Mouse (Mus musculus) central nervous system, embryonic 14 days (tissue): ENCODE measurements around the gene Zfp791. TPM values are rescaled to one million over a fixed set of nuclear protein-coding genes. Genes with fewer than 3 reads are reported as not detected.

Source experiments
- polyA plus RNA-seq: library from polyadenylated mRNA; depleted of rRNA; stranded (reverse); fragments of >200 nt; gene quantifications from 2 replicates; pipeline ENCODE4 v1.2.3, GENCODE M21; 2012; rRNA removed

Zfp791 gene
- polyA plus RNA-seq, result 2.5 and 3.0 TPM in 2 replicates

GRCm38 (mm10) chr8:85122995-85123394 is at the start of gene Zfp791:
TSS of gene Zfp791 (minus strand) at chr8:85123095.

GRCm38 (mm10) chr8:85151624-85152023 is 28.7 kb upstream of the Zfp791 start, which contains the start of gene Cks1brt:
TSS of gene Cks1brt (plus strand) at chr8:85151924.

GRCm38 (mm10) chr8:85083108-85083813 is 39.6 kb downstream of the Zfp791 start, which contains the start of gene Man2b1:
TSS of gene Man2b1 (plus strand) at chr8:85083270.

GRCm38 (mm10) chr8:85081216-85081555 is 41.7 kb downstream of the Zfp791 start, which contains the start of gene Wdr83:
TSS of gene Wdr83 (minus strand) at chr8:85081306.

GRCm38 (mm10) chr8:85080532-85081215 is 42.2 kb downstream of the Zfp791 start, which contains the start of gene Wdr83os:
TSS of gene Wdr83os (plus strand) at chr8:85080740.

GRCm38 (mm10) chr8:85071514-85072281 is 51.2 kb downstream of the Zfp791 start, which contains the start of gene Dhps:
TSS of gene Dhps (plus strand) at chr8:85071757.

DNA sequence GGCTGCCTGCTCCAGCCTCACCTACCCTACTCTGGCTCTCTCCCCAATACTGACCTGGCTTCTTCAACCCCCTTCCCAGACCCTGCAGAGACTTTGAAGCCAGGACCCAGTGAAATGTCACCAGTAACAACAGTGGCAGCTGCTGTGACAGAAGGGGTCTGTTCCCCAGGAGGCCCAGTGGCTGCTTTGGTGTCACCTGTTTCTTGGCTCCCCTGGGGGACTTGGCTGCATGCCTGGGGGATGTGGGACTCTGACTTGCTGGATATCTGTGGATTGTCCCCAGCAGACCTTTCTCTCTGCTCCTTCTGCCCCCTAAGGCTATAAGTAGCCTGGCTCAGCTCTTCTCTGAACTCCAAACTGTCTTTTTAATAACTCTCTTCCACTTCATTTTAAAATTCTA is 54.9 kb downstream of the Zfp791 start, which contains the start of gene Gm5741:
Gm5741 (minus strand) TSS at position 1 of the 400 bp plus-strand sequence.

DNA sequence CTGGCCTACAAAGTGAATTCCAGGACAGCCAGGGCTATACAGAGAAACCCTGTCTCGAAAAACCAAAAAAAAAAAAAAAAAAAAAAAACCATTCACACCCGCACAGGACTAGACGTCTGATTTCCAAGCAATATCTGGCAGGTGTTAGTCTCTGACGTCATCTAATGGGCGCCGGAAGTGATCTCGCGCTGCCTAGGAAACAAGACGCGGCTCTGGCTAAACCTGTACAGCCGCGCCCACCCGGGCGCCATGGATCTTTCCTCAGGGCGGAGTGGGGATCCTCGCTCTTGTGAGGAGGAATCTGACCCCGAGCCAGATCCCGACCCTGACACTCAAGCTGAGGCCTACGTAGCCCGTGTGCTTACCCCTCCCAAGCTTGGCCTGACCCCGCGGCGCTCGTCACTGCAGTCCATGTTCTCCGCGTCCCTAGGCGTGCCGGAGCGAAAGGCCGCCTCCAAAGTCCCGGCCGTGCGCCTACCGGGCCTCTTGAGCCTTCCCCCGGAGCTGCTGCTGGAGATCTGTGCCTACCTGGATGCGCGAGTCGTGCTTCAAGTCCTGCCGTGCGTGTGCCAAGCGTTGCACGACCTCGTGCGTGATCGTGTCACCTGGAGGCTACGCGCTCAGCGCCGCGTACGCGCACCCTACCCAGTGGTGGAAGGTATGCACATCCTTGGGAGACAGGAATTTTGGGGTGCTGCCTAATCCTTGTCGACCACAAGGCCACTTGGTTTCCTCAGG is 62.8 kb downstream of the Zfp791 start, which contains the start of gene Fbxw9:
Fbxw9 (plus strand) TSS at position 177 of the 738 bp plus-strand sequence.

Other genes starting within 250 kb of the Zfp791 start
- 57.8 and 58.3 TPM in 2 replicates for gene Gcdh, start 229.2 kb downstream of the Zfp791 start, polyA plus RNA-seq
- gene Klf1, start 221.2 kb downstream of the Zfp791 start, polyA plus RNA-seq, result 0.66 and 0.96 TPM in 2 replicates
- 6.6 and 7.6 TPM in 2 replicates for gene Dnase2a, start 214.5 kb downstream of the Zfp791 start, polyA plus RNA-seq
- gene Mast1, start 185.7 kb downstream of the Zfp791 start, polyA plus RNA-seq, result 104 and 112 TPM in 2 replicates
- gene Rtbdn, start 176.1 kb downstream of the Zfp791 start, polyA plus RNA-seq, result 6.7 TPM in 2 replicates
- gene Gm49661, start 153.7 kb downstream of the Zfp791 start, polyA plus RNA-seq, result 0.32 TPM in 1 of 2 replicates, not detected in the other
- 811 and 935 TPM in 2 replicates for gene Prdx2, start 153.5 kb downstream of the Zfp791 start, polyA plus RNA-seq
- 58.0 and 61.0 TPM in 2 replicates for gene Rnaseh2a, start 153.3 kb downstream of the Zfp791 start, polyA plus RNA-seq
- gene Junb, start 144.4 kb downstream of the Zfp791 start, polyA plus RNA-seq, result 7.7 and 9.6 TPM in 2 replicates
- 27.3 and 30.0 TPM in 2 replicates for gene Hook2, start 132.5 kb downstream of the Zfp791 start, polyA plus RNA-seq
- gene Best2, start 108.6 kb downstream of the Zfp791 start, polyA plus RNA-seq, result 0.06 TPM in 2 replicates
- gene Asna1, start 97.8 kb downstream of the Zfp791 start, polyA plus RNA-seq, result 218 and 232 TPM in 2 replicates
- 208 and 219 TPM in 2 replicates for gene Trir, start 96.3 kb downstream of the Zfp791 start, polyA plus RNA-seq
- 104 and 108 TPM in 2 replicates for gene Tnpo2, start 86.2 kb downstream of the Zfp791 start, polyA plus RNA-seq
- gene Fbxw9, start 63.0 kb downstream of the Zfp791 start, polyA plus RNA-seq, result 84.0 and 96.1 TPM in 2 replicates
- 0.70 and 0.73 TPM in 2 replicates for gene Gm5741, start 55.1 kb downstream of the Zfp791 start, polyA plus RNA-seq
- 71.7 and 73.4 TPM in 2 replicates for gene Dhps, start 51.3 kb downstream of the Zfp791 start, polyA plus RNA-seq
- 105 and 110 TPM in 2 replicates for gene Wdr83os, start 42.4 kb downstream of the Zfp791 start, polyA plus RNA-seq
- gene Wdr83, start 41.8 kb downstream of the Zfp791 start, polyA plus RNA-seq, result 84.9 and 89.1 TPM in 2 replicates
- 20.3 and 26.4 TPM in 2 replicates for gene Man2b1, start 39.8 kb downstream of the Zfp791 start, polyA plus RNA-seq
- gene Cks1brt, start 28.8 kb upstream of the Zfp791 start, polyA plus RNA-seq, result not detected in 2 replicates
- gene Olfr371, start 102.9 kb upstream of the Zfp791 start, polyA plus RNA-seq, result not detected in 2 replicates
- 86.5 and 95.4 TPM in 2 replicates for gene Orc6, start 176.5 kb upstream of the Zfp791 start, polyA plus RNA-seq
- gene Vps35, start 176.7 kb upstream of the Zfp791 start, polyA plus RNA-seq, result 72.3 and 82.1 TPM in 2 replicates